Mouse (Mus musculus) hindbrain, embryonic 13.5 days (tissue): Measurements from ENCODE around the gene Tulp3. TPM values are rescaled to one million over a fixed set of nuclear protein-coding genes. Genes with fewer than 3 reads are reported as not detected.
"Not testable (repeated sequence)": the region's sequence is repeated elsewhere in the genome, so short reads cannot be mapped to it uniquely, and the experiment has no call there.

Experiments
- ATAC-seq: fragments of 200-750 bp; cut with Nextera tagmentation; 2 replicates; pipeline ENCODE4 v1.8.0; 2017; ENCODE audit warnings: moderate TSS enrichment; ENCODE audit not compliant: low FRiP score
- H3K27ac ChIP-seq: fragments of 300-500 bp; sonication (generic); 2 replicates; pipeline ENCODE4 v1.5.1; 2015; ENCODE audit warnings: inconsistent platforms, mild to moderate bottlenecking, moderate library complexity
- H3K27me3 ChIP-seq: fragments of 300-500 bp; sonication (generic); 2 replicates; pipeline ENCODE4 v1.6.1; 2015; ENCODE audit warnings: mild to moderate bottlenecking, inconsistent platforms
- H3K36me3 ChIP-seq: fragments of 300-500 bp; sonication (generic); 2 replicates; pipeline ENCODE4 v1.6.1; 2015; ENCODE audit warnings: mild to moderate bottlenecking, inconsistent platforms
- H3K4me1 ChIP-seq: fragments of 300-500 bp; sonication (generic); replicated peaks from 2 replicates; pipeline ENCODE4 v1.6.1; 2015; ENCODE audit warnings: inconsistent platforms
- H3K4me2 ChIP-seq: fragments of 300-500 bp; sonication (generic); 2 replicates; pipeline ENCODE4 v1.6.1; 2015; ENCODE audit warnings: inconsistent platforms, mild to moderate bottlenecking, moderate library complexity
- H3K4me3 ChIP-seq: fragments of 300-500 bp; sonication (generic); 2 replicates; pipeline ENCODE4 v1.5.1; 2015; ENCODE audit warnings: mild to moderate bottlenecking, inconsistent platforms
- H3K9ac ChIP-seq: fragments of 300-500 bp; sonication (generic); 2 replicates; pipeline ENCODE4 v1.6.1; 2015; ENCODE audit warnings: mild to moderate bottlenecking, inconsistent platforms
- H3K9me3 ChIP-seq: fragments of 300-500 bp; sonication (generic); 2 replicates; pipeline ENCODE4 v1.6.1; 2016; ENCODE audit warnings: inconsistent platforms
- WGBS: fragments of 180-500 bp; shearing (Covaris S2); methylation state at CpG from one replicate; pipeline ENCODE4 v1.1.7; 2015; 5-methylcytosine and 5-hydroxymethylcytosine counted together
- polyA plus RNA-seq: library from polyadenylated mRNA; unstranded; fragments of >200 nt; fragmentation: Nextera tagmentation; extraction: Ambion mirVana; gene quantifications from 2 replicates; pipeline ENCODE4 v1.2.1, GENCODE M21; 2015

Tulp3 gene
- polyA plus RNA-seq, 1 experiment from 2014 or later = 20.1 TPM

DNA sequence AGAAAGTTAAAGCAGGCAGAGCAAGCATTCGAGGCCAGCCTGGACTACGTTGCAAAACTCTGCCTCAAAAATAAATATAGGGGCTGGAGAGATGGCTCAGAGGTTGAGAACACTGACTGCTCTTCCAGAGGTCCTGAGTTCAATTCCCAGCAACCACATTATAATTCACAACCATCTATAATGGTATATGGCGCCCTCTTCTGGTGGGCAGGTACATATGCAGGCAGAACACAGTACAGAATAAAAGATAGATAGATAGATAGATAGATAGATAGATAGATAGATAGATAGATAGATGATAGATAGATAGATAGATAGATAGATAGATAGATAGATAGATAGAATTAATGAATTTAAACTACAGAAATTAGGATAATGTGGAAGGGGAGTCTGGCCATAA is 53.0 kb downstream of the Tulp3 start:
- H3K36me3 ChIP-seq, H3K9ac ChIP-seq, H3K9me3 ChIP-seq, H3K4me2 ChIP-seq, H3K4me3 ChIP-seq, ATAC-seq, H3K27ac ChIP-seq: not testable (repeated sequence)
- peaks cover 57% of the 10 kb centered on the region for H3K27me3 ChIP-seq
- H3K4me1 ChIP-seq = peaks cover 21% of the 10 kb centered on the region
- 72% methylated on average over 3 of the region's 3 CpGs for WGBS

DNA sequence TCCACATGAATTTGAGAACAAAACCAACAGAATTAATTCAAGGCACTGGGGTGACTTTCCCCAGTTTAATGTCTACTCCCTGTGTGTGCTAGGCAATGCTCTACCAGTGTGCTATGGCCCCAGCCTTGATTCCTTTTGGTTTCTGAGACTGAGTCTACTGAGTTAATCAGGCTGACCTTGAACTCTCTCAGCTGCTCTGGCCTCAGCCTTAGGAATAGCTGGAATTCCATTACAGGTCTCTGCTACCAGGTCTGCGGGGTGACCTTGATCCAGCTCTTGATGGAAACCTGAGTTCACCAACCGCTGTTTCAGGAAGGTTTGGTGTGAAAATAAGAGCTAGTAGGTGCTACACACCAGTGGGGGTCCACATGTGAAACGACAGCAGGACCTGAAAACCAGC is 53.8 kb downstream of the Tulp3 start:
- H3K27ac ChIP-seq = no peak overlapping the region
- H3K4me2 ChIP-seq = no peak overlapping the region
- peaks cover 64% of the 10 kb centered on the region for H3K27me3 ChIP-seq
- peaks cover 25% of the 10 kb centered on the region for H3K4me1 ChIP-seq
- H3K4me3 ChIP-seq = no peak overlapping the region
- H3K36me3 ChIP-seq = no peaks in the 10 kb centered on the region
- WGBS = 88% methylated on average over 3 of the region's 3 CpGs
- no peak overlapping the region for H3K9ac ChIP-seq
- H3K9me3 ChIP-seq = no peaks in the 10 kb centered on the region
- no peak for ATAC-seq

- ATAC-seq = no peak
- Histone ChIP-seq H3K27ac (no peak overlapping the region), H3K4me1 (peaks cover 29% of the 10 kb centered on the region), H3K9ac (no peak overlapping the region), H3K4me3 (no peak overlapping the region), H3K9me3 (no peaks in the 10 kb centered on the region), H3K27me3 (peaks cover 69% of the 10 kb centered on the region), H3K36me3 (no peaks in the 10 kb centered on the region), H3K4me2 (no peak overlapping the region)
- 48% methylated on average over 11 of the region's 11 CpGs for WGBS
Observed at GRCm38 (mm10) chr6:128301458-128301857, 54.2 kb downstream of the Tulp3 start.

DNA sequence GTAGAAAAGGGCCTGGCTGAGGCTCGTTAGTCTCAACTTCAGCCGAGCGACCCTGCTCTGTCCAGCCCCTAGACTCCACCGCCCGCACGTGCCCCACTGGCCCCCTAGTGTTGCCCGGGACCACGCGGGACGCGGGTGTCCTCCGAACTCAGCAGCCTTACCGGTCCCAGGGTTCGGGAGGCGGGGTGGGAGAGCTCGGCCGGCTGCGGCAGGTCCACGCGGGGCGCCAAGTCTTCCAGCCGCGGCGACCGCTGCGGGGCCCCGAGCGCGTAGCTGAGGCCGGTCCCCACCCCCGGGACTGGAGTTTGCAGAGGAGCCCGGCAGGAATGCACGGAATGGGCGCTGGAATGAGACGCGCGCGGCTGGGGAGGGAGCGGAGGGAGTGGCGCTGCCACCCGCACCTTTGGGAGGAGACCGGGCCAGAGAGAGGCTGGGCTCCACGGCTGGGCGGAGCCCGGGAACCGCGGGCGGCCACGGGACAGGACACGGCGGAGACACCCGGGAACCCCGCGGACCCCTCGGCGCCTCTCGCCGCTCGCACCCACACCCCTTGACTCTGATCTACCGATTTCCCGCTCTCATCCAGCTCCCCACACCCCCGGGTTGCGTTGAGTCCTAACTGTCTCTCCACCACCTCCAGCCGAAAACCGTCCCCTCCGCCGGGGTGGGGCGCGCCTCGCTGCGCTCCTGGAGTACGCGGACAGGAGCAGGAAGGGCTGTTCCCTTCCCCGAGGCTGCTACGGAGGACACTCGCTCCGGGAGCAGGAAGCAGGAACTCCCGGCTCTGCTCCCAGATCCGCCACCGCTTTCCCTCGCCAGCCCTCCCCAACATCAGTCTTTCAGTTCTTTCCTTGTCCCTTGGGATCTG is 55.3 kb downstream of the Tulp3 start, which contains the start of gene Tead4:
Gene Tead4, minus strand, starts transcription at position 690 of the 868 bp plus-strand sequence.
- Histone ChIP-seq H3K4me3 (peak within 1 kb of the TSS; percentile 67), H3K9ac (peak within 1 kb of the TSS; percentile 77), H3K36me3 (no peaks in the 10 kb centered on the region), H3K9me3 (no peaks in the 10 kb centered on the region), H3K27me3 (peaks cover 71% of the 10 kb centered on the region), H3K4me2 (peak within 1 kb of the TSS; percentile 100), H3K4me1 (peaks cover 36% of the 10 kb centered on the region), H3K27ac (no peak within 1 kb of the TSS)
- under 1% methylated on average over 74 of the region's 81 CpGs for WGBS
- peak; percentile 58 for ATAC-seq

DNA sequence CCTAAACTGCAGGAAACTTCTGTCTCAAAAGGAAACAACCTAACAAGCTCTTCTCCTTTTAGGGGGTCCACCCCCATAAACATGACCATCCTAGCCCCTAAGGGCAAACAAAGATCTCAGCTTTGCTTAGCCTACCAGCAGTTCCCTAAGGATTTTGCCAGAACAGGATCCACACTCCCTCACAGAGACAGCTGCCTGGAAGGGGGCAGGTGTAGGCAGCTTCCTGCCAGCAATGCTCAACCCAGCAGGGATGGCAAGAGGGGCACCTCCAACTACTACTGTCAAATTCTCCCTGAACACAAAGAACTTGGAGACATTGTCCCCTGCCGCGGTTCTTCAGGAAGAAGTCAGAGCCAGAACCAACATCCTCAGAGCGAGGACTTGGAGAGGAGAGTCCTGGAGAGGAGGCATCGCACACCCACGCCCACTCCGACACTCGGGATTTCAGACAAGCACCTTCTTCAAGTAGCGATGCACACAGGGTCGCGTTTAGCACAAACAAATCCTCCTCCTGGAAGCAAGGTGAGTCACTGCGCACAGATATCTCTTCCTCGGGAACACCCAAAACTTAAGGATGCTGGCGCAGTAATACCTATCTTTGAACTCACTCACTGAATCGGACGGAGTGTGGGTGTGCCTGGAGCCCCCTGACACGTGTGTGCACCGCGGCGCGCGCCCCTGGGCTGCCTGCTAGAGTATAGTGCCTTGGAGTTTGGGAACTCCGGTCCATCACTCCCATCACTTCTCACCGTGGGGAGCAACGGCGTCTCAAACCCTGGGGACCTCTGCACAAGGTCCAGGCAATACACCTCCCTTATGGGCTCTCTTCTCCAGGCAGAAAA is 56.1 kb downstream of the Tulp3 start:
- no peak overlapping the region for H3K27ac ChIP-seq
- peak overlapping the region; percentile 67 for H3K4me3 ChIP-seq
- peaks cover 36% of the 10 kb centered on the region for H3K4me1 ChIP-seq
- no peaks in the 10 kb centered on the region for H3K9me3 ChIP-seq
- H3K27me3 ChIP-seq = peaks cover 66% of the 10 kb centered on the region
- no peaks in the 10 kb centered on the region for H3K36me3 ChIP-seq
- under 1% methylated on average over 25 of the region's 25 CpGs for WGBS
- H3K4me2 ChIP-seq = peak overlapping the region; percentile 100
- H3K9ac ChIP-seq = peak overlapping the region; percentile 77
- ATAC-seq = peak; percentile 28; the same call in 1 of the 2 replicates

DNA sequence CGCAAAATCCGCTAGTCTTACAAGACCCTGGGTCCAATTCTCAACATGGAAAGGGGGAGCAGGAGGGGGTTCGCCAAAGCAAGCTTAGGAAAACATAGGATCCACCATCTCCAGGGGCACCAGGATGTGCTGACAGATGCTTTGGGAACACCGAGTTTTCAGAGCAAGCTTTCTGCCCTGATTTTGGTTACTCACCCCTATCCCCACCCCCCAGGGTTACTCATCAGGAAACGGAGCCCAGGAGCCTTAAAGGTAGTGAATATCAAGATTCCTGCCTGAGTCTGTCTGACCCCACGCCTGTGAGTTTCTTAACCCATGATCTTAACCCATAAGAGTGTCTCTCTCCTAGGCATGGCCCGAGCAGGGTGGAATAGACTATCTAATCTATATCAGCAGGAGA is 57.4 kb downstream of the Tulp3 start:
- no peak for ATAC-seq
- WGBS = 46% methylated on average over 7 of the region's 7 CpGs
- Histone ChIP-seq H3K4me2 (no peak overlapping the region), H3K36me3 (no peaks in the 10 kb centered on the region), H3K9ac (no peak overlapping the region), H3K4me1 (peaks cover 36% of the 10 kb centered on the region), H3K27ac (no peak overlapping the region), H3K4me3 (no peak overlapping the region), H3K9me3 (no peaks in the 10 kb centered on the region), H3K27me3 (peaks cover 66% of the 10 kb centered on the region)

- Histone ChIP-seq H3K27me3 (peaks cover 59% of the 10 kb centered on the region), H3K9me3 (no peaks in the 10 kb centered on the region), H3K4me1 (peaks cover 36% of the 10 kb centered on the region), H3K4me3 (no peak overlapping the region), H3K9ac (no peak overlapping the region), H3K27ac (no peak overlapping the region), H3K4me2 (no peak overlapping the region), H3K36me3 (no peaks in the 10 kb centered on the region)
- 42% methylated on average over 11 of the region's 11 CpGs for WGBS
- no peak; the same call in 1 of the 2 replicates for ATAC-seq
Observed at GRCm38 (mm10) chr6:128296750-128297393, 58.8 kb downstream of the Tulp3 start.

- H3K9ac ChIP-seq = no peak overlapping the region
- no peaks in the 10 kb centered on the region for H3K36me3 ChIP-seq
Observed at GRCm38 (mm10) chr6:128295876-128296749, 59.5 kb downstream of the Tulp3 start.

DNA sequence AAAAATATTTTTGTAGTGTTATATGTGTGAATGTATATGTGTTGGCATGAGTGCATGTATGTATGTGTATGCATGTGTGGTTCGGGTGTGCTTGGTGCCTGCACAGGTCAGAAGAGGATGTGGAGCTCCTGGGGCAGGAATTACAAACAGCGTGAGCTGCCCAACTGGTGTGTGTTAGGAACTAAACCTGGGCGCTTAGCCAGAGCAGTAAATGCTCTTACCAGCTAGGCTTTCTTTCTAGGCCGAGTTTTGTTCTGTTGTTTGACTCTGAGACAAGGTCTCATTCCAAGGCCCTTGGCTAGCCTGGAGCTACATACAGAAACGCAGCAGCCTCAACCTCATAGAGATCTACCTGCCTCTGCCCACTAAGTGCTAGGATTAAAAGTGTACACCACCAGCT is 64.4 kb downstream of the Tulp3 start:
- Histone ChIP-seq H3K36me3 (no peaks in the 10 kb centered on the region), H3K27ac (no peak overlapping the region), H3K27me3 (peaks cover 14% of the 10 kb centered on the region; the same call in 1 of the 2 replicates), H3K9me3 (no peaks in the 10 kb centered on the region), H3K9ac (no peak overlapping the region), H3K4me1 (peaks cover 5% of the 10 kb centered on the region), H3K4me3 (no peak overlapping the region), H3K4me2 (no peak overlapping the region)
- WGBS = 88% methylated on average over 5 of the region's 5 CpGs
- no peak for ATAC-seq

More at GRCm38 (mm10) chr6:128295876-128296749, 59.5 kb downstream of the Tulp3 start:
- Histone ChIP-seq H3K27ac (no peak overlapping the region), H3K9me3 (no peaks in the 10 kb centered on the region), H3K4me1 (peaks cover 35% of the 10 kb centered on the region), H3K4me2 (no peak overlapping the region), H3K4me3 (no peak overlapping the region), H3K27me3 (peaks cover 51% of the 10 kb centered on the region)
- WGBS = 39% methylated on average over 6 of the region's 6 CpGs
- no peak; the same call in 1 of the 2 replicates for ATAC-seq

DNA sequence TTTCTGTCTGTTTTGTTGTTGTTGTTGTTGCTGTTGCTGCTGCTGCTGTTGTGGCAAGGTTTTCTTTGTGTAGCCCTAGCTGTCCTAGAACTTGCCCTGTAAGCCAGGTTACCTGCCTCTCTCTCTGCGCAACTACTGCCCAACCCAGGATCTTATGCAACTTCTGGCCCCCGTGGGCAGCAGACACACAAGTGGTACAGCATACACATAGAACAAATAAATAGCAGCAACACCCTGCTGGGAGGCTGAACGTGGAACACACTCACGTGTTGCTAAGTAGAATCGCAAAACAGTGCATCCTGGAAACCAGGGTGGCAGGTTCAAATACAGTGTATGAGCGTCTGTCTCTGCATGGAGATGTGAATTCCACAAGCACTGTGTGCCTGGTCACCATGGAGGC is 67.0 kb downstream of the Tulp3 start:
- H3K27ac ChIP-seq = no peak overlapping the region
- H3K4me2 ChIP-seq = no peak overlapping the region
- H3K36me3 ChIP-seq = no peaks in the 10 kb centered on the region
- no peak overlapping the region for H3K9ac ChIP-seq
- H3K27me3 ChIP-seq = peaks cover 12% of the 10 kb centered on the region; the same call in 1 of the 2 replicates
- no peaks in the 10 kb centered on the region for H3K9me3 ChIP-seq
- ATAC-seq = no peak
- WGBS = 80% methylated on average over 6 of the region's 6 CpGs
- H3K4me3 ChIP-seq = no peak overlapping the region
- peaks cover 8% of the 10 kb centered on the region for H3K4me1 ChIP-seq

GRCm38 (mm10) chr6:128285792-128286430 is 69.7 kb downstream of the Tulp3 start:
- Histone ChIP-seq H3K36me3 (no peaks in the 10 kb centered on the region), H3K27ac (no peak overlapping the region), H3K4me2 (peak overlapping the region; percentile 36), H3K9me3 (no peaks in the 10 kb centered on the region), H3K27me3 (peaks cover 12% of the 10 kb centered on the region; the same call in 1 of the 2 replicates), H3K4me1 (peaks cover 14% of the 10 kb centered on the region), H3K4me3 (0 out of 2 replicates have a peak overlapping the region, but pooled peaks have one; percentile 12), H3K9ac (peak overlapping the region; percentile 24; the same call in 1 of the 2 replicates)
- ATAC-seq = 0 out of 2 replicates have a peak, but pooled peaks have one; percentile 21
- WGBS = 13% methylated on average over 16 of the region's 16 CpGs
